Mouse (Mus musculus) cortical plate, adult 2 months (tissue): ENCODE results near the gene Arhgap24.

Experiments
- CTCF ChIP-seq: fragments of 200-500 bp; IDR thresholded peaks from 2 replicates; pipeline ENCODE4 v1.5.1; 2011; ENCODE audit warnings: mild to moderate bottlenecking, control low read depth, low read length; ENCODE audit not compliant: insufficient read depth; ENCODE audit errors: extremely low read depth
- POLR2A ChIP-seq: fragments of 200-500 bp; IDR thresholded peaks from 2 replicates; pipeline ENCODE4 v1.6.1; 2011; ENCODE audit warnings: mild to moderate bottlenecking, low read length, control low read depth; ENCODE audit not compliant: insufficient read depth; ENCODE audit errors: extremely low read depth

DNA sequence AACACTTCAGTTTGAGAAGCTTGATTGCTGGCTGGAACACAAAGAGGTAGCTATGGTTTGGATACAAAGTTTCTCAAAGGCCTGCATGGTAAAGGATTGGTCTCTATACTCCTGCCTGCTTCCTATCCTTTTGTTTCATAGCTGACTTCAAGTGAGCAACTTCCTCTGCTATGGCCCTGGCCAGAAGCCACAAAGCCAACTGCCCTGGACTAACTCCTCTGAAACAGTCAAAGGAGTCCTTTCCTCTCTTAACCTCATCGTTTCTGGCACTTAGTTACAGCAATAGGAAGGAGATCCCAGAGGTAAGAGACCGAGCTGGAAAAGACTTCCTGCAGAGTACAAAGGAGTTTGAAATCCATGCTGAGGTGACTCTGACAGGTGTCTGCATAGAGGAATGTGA is 224.0 kb downstream of the Arhgap24 start:
- TF ChIP-seq POLR2A (no peak), CTCF (no peak)
